16 mouse cellular contexts compared by ENCODE assay signal in the genomic region with DNA sequence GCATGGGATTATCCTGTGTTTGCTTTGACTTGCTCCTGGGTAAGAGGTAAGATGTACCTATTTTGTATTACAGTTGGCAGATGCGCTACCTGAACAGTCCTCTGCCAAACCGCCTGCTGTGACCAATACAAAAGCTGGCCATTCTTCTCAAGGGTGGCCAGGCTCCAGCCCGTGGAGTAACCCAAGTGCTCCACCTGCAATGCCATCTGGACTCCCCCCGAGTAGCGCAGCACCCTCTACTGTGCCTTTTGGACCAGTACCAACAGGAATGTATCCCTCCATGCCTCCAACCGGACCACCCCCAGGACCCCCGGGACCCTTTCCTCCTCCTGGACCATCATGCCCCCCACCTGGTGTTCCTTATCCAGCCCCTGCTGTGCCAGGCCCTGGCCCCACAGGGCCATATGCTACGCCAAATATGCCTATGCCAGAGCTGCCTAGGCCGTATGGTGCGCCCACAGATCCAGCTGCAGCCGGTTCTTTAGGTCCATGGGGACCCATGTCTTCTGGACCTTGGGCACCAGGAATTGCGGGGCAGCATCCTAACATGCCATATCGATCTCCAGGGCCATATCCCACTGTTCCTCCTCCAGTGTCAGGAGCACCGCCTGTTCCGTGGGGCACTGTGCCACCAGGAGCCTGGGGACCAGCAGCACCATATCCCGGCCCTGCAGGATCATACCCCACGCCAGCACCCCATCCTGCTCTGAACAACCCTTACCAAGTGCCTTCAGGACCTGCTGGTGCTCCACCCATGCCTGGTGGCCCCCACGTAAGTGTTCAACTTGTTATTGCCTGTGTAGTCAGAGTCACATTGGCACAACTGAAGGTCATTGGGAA. TPM values are rescaled to one million over a fixed set of nuclear protein-coding genes. Genes with fewer than 3 reads are reported as not detected.
A peak's percentile ranks its signal among the peaks of the same experiment; 100 is the strongest.
DNase-seq lines count a peak whose midpoint lies in the region; ATAC-seq and TF ChIP-seq lines count a peak whose summit lies in the region.
"Had no signal": no experiment of that assay in that cellular context is flagged by ENCODE, and none has a peak within 500 bp of the region (broad histone marks: within the 10 kb centered on the region; RNA-seq: fewer than 3 reads in every experiment).

No protein-coding gene starts in this region.

- 89% methylated on average over 18 of the region's 18 CpGs for WGBS in hindbrain, embryonic 16.5 days
- WGBS in hindbrain, embryonic 10.5 days: 95% methylated on average over 18 of the region's 18 CpGs
- WGBS in neural tube, embryonic 15.5 days: 93% methylated on average over 18 of the region's 18 CpGs
- WGBS in stomach, postnatal 0 days: 93% methylated on average over 18 of the region's 18 CpGs

- H3K9me3 ChIP-seq in hindbrain, embryonic 16.5 days (ENCODE audit: control insufficient read depth, low read length): no peaks in the 10 kb centered on the region
- no peaks in the 10 kb centered on the region for H3K9me3 ChIP-seq in hindbrain, embryonic 10.5 days
- no peaks in the 10 kb centered on the region for H3K9me3 ChIP-seq in neural tube, embryonic 15.5 days (replicated peaks)
- no peaks in the 10 kb centered on the region for H3K9me3 ChIP-seq in stomach, postnatal 0 days (ENCODE audit: control insufficient read depth, low read length)
- H3K9me3 ChIP-seq: forebrain, embryonic 13.5 days; heart, embryonic 15.5 days; kidney, embryonic 15.5 days; limb, embryonic 15.5 days had no signal

- H3K4me2 ChIP-seq in hindbrain, embryonic 16.5 days (ENCODE audit: low read length): no peak overlapping the region
- H3K4me2 ChIP-seq in neural tube, embryonic 15.5 days: no peak overlapping the region
- no peak overlapping the region for H3K4me2 ChIP-seq in stomach, postnatal 0 days (replicated peaks; ENCODE audit: low read depth)
- H3K4me2 ChIP-seq: forebrain, embryonic 13.5 days; heart, embryonic 15.5 days; kidney, embryonic 15.5 days; limb, embryonic 15.5 days had no signal

- no peak for DNase-seq in hindbrain, embryonic 10.5 days (ENCODE audit: low spot score)
- DNase-seq in neural tube, embryonic 10.5 days (ENCODE audit: extremely low spot score, low spot score): no peak
- DNase-seq in cerebellum, postnatal 25 days: peak; percentile 87 to 89
- DNase-seq in stomach, postnatal 0 days (ENCODE audit: low spot score): no peak
- no peak for DNase-seq in spleen, postnatal 14 days (ENCODE audit: low spot score in 2 of 2)
- DNase-seq: adrenal gland, adult 2 months; embryo, embryonic 11 days; lung, postnatal 10 days; right cerebral cortex, adult 18-20 months; thymus, postnatal 4 days had no signal

- no peaks in the 10 kb centered on the region for H3K4me1 ChIP-seq in hindbrain, embryonic 16.5 days (ENCODE audit: control insufficient read depth, insufficient read depth, low read depth, low read length)
- no peaks in the 10 kb centered on the region for H3K4me1 ChIP-seq in hindbrain, embryonic 10.5 days (replicated peaks)
- H3K4me1 ChIP-seq in neural tube, embryonic 15.5 days: no peaks in the 10 kb centered on the region
- H3K4me1 ChIP-seq in stomach, postnatal 0 days (replicated peaks; ENCODE audit: control insufficient read depth, insufficient read depth): no peaks in the 10 kb centered on the region
- H3K4me1 ChIP-seq: forebrain, embryonic 13.5 days; heart, embryonic 15.5 days; kidney, embryonic 15.5 days; limb, embryonic 15.5 days had no signal

- no peak for TF ChIP-seq EP300 in stomach, postnatal 0 days (optimal IDR thresholded peaks at IDR 0.05)

- peaks cover 25% of the 10 kb centered on the region for H3K36me3 ChIP-seq in hindbrain, embryonic 16.5 days (ENCODE audit: control insufficient read depth, insufficient read depth, low read length)
- H3K36me3 ChIP-seq in hindbrain, embryonic 10.5 days: peaks cover 87% of the 10 kb centered on the region
- H3K36me3 ChIP-seq in neural tube, embryonic 15.5 days: peaks cover 41% of the 10 kb centered on the region
- peaks cover 13% of the 10 kb centered on the region for H3K36me3 ChIP-seq in stomach, postnatal 0 days (ENCODE audit: control insufficient read depth, insufficient read depth, low read length)

- H3K9ac ChIP-seq in hindbrain, embryonic 16.5 days (ENCODE audit: low read depth, low read length): no peak overlapping the region
- no peak overlapping the region for H3K9ac ChIP-seq in neural tube, embryonic 15.5 days (replicated peaks)
- no peak overlapping the region for H3K9ac ChIP-seq in stomach, postnatal 0 days (ENCODE audit: low read length)
- H3K9ac ChIP-seq: forebrain, embryonic 13.5 days; heart, embryonic 15.5 days; kidney, embryonic 15.5 days; limb, embryonic 15.5 days had no signal

- TF ChIP-seq CTCF in stomach, postnatal 0 days (IDR thresholded peaks at IDR 0.05; ENCODE audit: low read depth): no peak

- no peak overlapping the region for H3K27ac ChIP-seq in hindbrain, embryonic 16.5 days (ENCODE audit: low read depth, low read length)
- no peak overlapping the region for H3K27ac ChIP-seq in hindbrain, embryonic 10.5 days
- H3K27ac ChIP-seq in neural tube, embryonic 15.5 days (replicated peaks): no peak overlapping the region
- H3K27ac ChIP-seq in stomach, postnatal 0 days (replicated peaks): no peak overlapping the region
- H3K27ac ChIP-seq: forebrain, embryonic 13.5 days; heart, embryonic 15.5 days; kidney, embryonic 15.5 days; limb, embryonic 15.5 days had no signal

- no peaks in the 10 kb centered on the region for H3K27me3 ChIP-seq in hindbrain, embryonic 16.5 days (replicated peaks; ENCODE audit: control insufficient read depth, insufficient read depth, low read length)
- H3K27me3 ChIP-seq in hindbrain, embryonic 10.5 days (ENCODE audit: insufficient read depth, poor library complexity, severe bottlenecking): no peaks in the 10 kb centered on the region
- no peaks in the 10 kb centered on the region for H3K27me3 ChIP-seq in neural tube, embryonic 15.5 days (replicated peaks)
- no peaks in the 10 kb centered on the region for H3K27me3 ChIP-seq in stomach, postnatal 0 days (ENCODE audit: control insufficient read depth, insufficient read depth, low read length)
- H3K27me3 ChIP-seq: forebrain, embryonic 13.5 days; heart, embryonic 15.5 days; kidney, embryonic 15.5 days; limb, embryonic 15.5 days had no signal

- no peak overlapping the region for H3K4me3 ChIP-seq in hindbrain, embryonic 16.5 days (ENCODE audit: low read length)
- H3K4me3 ChIP-seq in hindbrain, embryonic 10.5 days: no peak overlapping the region
- H3K4me3 ChIP-seq in neural tube, embryonic 15.5 days (replicated peaks): no peak overlapping the region
- H3K4me3 ChIP-seq in stomach, postnatal 0 days (ENCODE audit: low read depth, low read length): no peak overlapping the region
- H3K4me3 ChIP-seq: forebrain, embryonic 13.5 days; heart, embryonic 15.5 days; kidney, embryonic 15.5 days; limb, embryonic 15.5 days had no signal

- ATAC-seq in hindbrain, embryonic 16.5 days: 0 out of 2 replicates have a peak, but pooled peaks have one; percentile 65
- peak; percentile 45; the same call in 1 of the 2 replicates for ATAC-seq in neural tube, embryonic 15.5 days (ENCODE audit: low FRiP score)
- no peak; the same call in 1 of the 2 replicates for ATAC-seq in stomach, postnatal 0 days (ENCODE audit: low FRiP score, low TSS enrichment)
- ATAC-seq: forebrain, embryonic 13.5 days had no signal

RNA-seq across cellular contexts. Expression of a gene that starts 12.5 kb away (rescaled TPM):
- polyA plus RNA-seq in hindbrain, embryonic 16.5 days (2015; fragmentation: Nextera tagmentation; extraction: Ambion mirVana): 38.8 and 49.0 TPM in 2 replicates
- polyA plus RNA-seq in hindbrain, embryonic 10.5 days (2016; fragmentation: Nextera tagmentation; extraction: Ambion mirVana): 72.0 and 104 TPM in 2 replicates
- 35.6 and 41.6 TPM in 2 replicates for polyA plus RNA-seq in neural tube, embryonic 15.5 days (2015; fragmentation: Nextera tagmentation; extraction: Ambion mirVana)
- 21.3 and 22.4 TPM in 2 replicates for polyA plus RNA-seq in stomach, postnatal 0 days (2015; fragmentation: Nextera tagmentation; extraction: Ambion mirVana)

RNA-seq across cellular contexts. Expression of a gene that starts 33.8 kb away (rescaled TPM):
- polyA plus RNA-seq in hindbrain, embryonic 16.5 days (2015; fragmentation: Nextera tagmentation; extraction: Ambion mirVana): 1.7 and 2.6 TPM in 2 replicates
- polyA plus RNA-seq in hindbrain, embryonic 10.5 days (2016; fragmentation: Nextera tagmentation; extraction: Ambion mirVana): 4.2 and 4.6 TPM in 2 replicates
- 1.8 and 2.0 TPM in 2 replicates for polyA plus RNA-seq in neural tube, embryonic 15.5 days (2015; fragmentation: Nextera tagmentation; extraction: Ambion mirVana)
- polyA plus RNA-seq in stomach, postnatal 0 days (2015; fragmentation: Nextera tagmentation; extraction: Ambion mirVana): 2.5 and 2.9 TPM in 2 replicates

RNA-seq across cellular contexts. Expression of a gene that starts 33.9 kb away (rescaled TPM):
- 12.8 and 15.3 TPM in 2 replicates for polyA plus RNA-seq in hindbrain, embryonic 16.5 days (2015; fragmentation: Nextera tagmentation; extraction: Ambion mirVana)
- polyA plus RNA-seq in hindbrain, embryonic 10.5 days (2016; fragmentation: Nextera tagmentation; extraction: Ambion mirVana): 36.9 and 54.8 TPM in 2 replicates
- 11.5 and 18.4 TPM in 2 replicates for polyA plus RNA-seq in neural tube, embryonic 15.5 days (2015; fragmentation: Nextera tagmentation; extraction: Ambion mirVana)
- polyA plus RNA-seq in stomach, postnatal 0 days (2015; fragmentation: Nextera tagmentation; extraction: Ambion mirVana): 5.2 TPM in 2 replicates

RNA-seq across cellular contexts. Expression of a gene that starts 57.0 kb away (rescaled TPM):
- polyA plus RNA-seq in hindbrain, embryonic 16.5 days (2015; fragmentation: Nextera tagmentation; extraction: Ambion mirVana): 4.0 and 4.7 TPM in 2 replicates
- polyA plus RNA-seq in hindbrain, embryonic 10.5 days (2016; fragmentation: Nextera tagmentation; extraction: Ambion mirVana): 0.43 and 0.91 TPM in 2 replicates
- 5.0 and 9.7 TPM in 2 replicates for polyA plus RNA-seq in neural tube, embryonic 15.5 days (2015; fragmentation: Nextera tagmentation; extraction: Ambion mirVana)
- 359 and 387 TPM in 2 replicates for polyA plus RNA-seq in stomach, postnatal 0 days (2015; fragmentation: Nextera tagmentation; extraction: Ambion mirVana)

Comparison
In these comparisons a context has a peak if more than half of its experiments do, and no peak if none do; other contexts are left out.
1. DNase-seq: peak in cerebellum, postnatal 25 days (2 of 2); none in hindbrain, embryonic 10.5 days (single experiment), neural tube, embryonic 10.5 days (single experiment), stomach, postnatal 0 days (single experiment) and spleen, postnatal 14 days (0 of 2).